Mouse (Mus musculus) cerebellum, adult 2 months (tissue): Measurements from ENCODE around the gene Ddt. TPM values are rescaled to one million over a fixed set of nuclear protein-coding genes. Genes with fewer than 3 reads are reported as not detected.

Source experiments
- DNase-seq, 2 experiments: peaks; one replicate each; pipeline ENCODE4 v3.0.0; 2021
- H3K27ac ChIP-seq: fragments of 200-500 bp; 2 replicates; pipeline ENCODE4 v1.5.1; 2012; ENCODE audit warnings: low read length, control low read depth, inconsistent platforms; ENCODE audit not compliant: insufficient read depth
- H3K27me3 ChIP-seq: fragments of 200-500 bp; 2 replicates; pipeline ENCODE4 v1.6.1; 2012; ENCODE audit warnings: inconsistent platforms, mild to moderate bottlenecking, low read length, moderate library complexity; ENCODE audit not compliant: control insufficient read depth, insufficient read depth
- H3K4me1 ChIP-seq: fragments of 200-500 bp; 2 replicates; pipeline ENCODE4 v1.6.1; 2011; ENCODE audit warnings: low read length; ENCODE audit not compliant: control insufficient read depth, insufficient read depth
- H3K4me3 ChIP-seq: fragments of 200-500 bp; replicated peaks from 2 replicates; pipeline ENCODE3; 2011; ENCODE audit warnings: mild to moderate bottlenecking, low read depth, low read length, control low read depth; ENCODE audit not compliant: insufficient read depth
- CTCF ChIP-seq: fragments of 200-500 bp; IDR thresholded peaks from 2 replicates; pipeline ENCODE4 v1.5.1; 2011; ENCODE audit warnings: low read depth, mild to moderate bottlenecking, control low read depth, low read length, moderate library complexity, borderline replicate concordance; ENCODE audit not compliant: insufficient read depth
- POLR2A ChIP-seq: fragments of 200-500 bp; IDR thresholded peaks from 2 replicates; pipeline ENCODE4 v1.6.1; 2011; ENCODE audit warnings: low read length, control low read depth, borderline replicate concordance; ENCODE audit not compliant: insufficient read depth
- WGBS: fragments of 180-500 bp; shearing (Covaris S2); methylation state at CpG from one replicate; pipeline ENCODE4 v1.1.7; 2018; 5-methylcytosine and 5-hydroxymethylcytosine counted together
- polyA plus RNA-seq: library from polyadenylated mRNA; depleted of rRNA; stranded (reverse); fragments of >200 nt; gene quantifications from 2 replicates; pipeline ENCODE4 v1.2.3, GENCODE M21; 2012; rRNA removed

The Ddt gene
- 146 and 151 TPM in 2 replicates for polyA plus RNA-seq

DNA sequence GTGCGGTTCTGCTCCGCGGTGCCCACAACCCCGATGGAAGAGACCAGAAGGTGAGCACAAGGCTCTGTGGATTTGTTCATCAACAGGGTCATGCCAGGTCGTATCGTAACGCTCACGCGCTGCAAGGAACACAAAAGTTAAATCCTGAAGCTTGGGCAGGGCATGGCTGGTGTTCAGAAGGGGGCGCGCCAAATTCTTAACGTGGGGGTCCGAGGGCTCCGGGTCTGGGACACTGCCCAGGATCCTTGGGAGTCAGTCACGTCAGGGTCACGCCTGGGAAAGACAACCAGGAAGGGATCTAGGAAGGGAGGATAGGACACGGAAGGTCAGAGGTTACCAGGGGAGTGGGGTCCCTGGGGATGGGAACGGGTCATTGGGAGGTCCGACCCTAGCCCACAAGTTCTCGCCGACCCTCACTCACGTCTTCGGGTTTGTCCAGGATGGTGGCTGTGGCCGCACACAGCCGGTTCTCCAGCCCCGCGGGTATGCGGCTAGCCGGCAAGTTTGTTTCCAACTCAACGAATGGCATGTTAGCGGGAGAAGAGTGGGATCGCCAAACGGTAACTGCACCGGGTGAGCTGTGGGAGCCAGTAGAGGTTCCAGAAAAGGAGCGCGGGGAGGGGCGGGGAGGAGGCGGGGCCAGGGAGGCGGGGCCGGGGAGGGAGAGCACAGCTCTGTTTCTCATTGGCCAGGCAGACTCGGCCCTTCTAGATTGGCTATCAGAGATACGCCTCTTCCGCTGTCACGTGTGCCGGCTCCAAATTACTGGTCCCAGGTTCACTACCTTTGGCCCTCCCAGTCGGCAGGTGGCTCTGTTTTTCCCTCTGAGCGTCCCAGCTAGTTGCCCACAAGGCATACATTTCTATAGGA, at the start of gene Ddt:
Gene Ddt, minus strand, starts transcription at position 620 of the 870 bp plus-strand sequence.
- WGBS: under 1% methylated on average over 47 of the region's 47 CpGs
- H3K27ac ChIP-seq: peak within 1 kb of the TSS; percentile 6; the same call in 1 of the 2 replicates

DNA sequence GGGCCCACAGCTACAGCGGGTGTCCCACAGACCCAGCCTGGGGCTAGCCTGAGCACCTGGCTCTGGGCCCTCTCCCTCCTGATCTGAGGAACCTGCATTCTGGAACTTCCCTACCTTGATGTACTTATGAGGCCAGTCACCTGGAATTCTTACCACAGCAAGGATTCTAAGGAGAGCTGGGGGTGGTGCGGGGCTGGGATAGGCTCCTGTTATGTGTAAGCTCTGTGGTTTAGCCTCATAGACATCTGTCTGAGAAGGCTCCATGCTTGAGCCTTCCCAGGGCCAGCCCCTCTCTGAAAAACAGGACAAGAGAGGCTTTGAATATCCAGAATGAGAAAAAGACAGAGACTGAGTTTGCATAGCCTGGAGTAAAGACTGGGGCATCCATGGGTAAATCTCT, 49.2 kb upstream of the Ddt start, which contains the start of gene Gstt4:
Gene Gstt4, minus strand, starts transcription at position 101 of the 400 bp plus-strand sequence.
- Histone ChIP-seq H3K4me1 (peaks cover 2% of the 10 kb centered on the region), H3K27me3 (no peaks in the 10 kb centered on the region), H3K27ac (no peak within 1 kb of the TSS), H3K4me3 (no peak within 1 kb of the TSS)
- WGBS: 93% methylated on average over 2 of the region's 2 CpGs
- TF ChIP-seq CTCF (no peak), POLR2A (no peak)
- DNase-seq: no peak

More for the DNA sequence above, at the start of gene Ddt:
- peak; percentile 50; the same call in 1 of the 2 replicates for TF ChIP-seq CTCF
- TF ChIP-seq POLR2A: peak; percentile 72; the same call in 1 of the 2 replicates
- H3K4me3 ChIP-seq: peak within 1 kb of the TSS; percentile 66
- DNase-seq: peak; percentile 88 to 94
- no peaks in the 10 kb centered on the region for H3K27me3 ChIP-seq
- H3K4me1 ChIP-seq: peaks cover 6% of the 10 kb centered on the region

DNA sequence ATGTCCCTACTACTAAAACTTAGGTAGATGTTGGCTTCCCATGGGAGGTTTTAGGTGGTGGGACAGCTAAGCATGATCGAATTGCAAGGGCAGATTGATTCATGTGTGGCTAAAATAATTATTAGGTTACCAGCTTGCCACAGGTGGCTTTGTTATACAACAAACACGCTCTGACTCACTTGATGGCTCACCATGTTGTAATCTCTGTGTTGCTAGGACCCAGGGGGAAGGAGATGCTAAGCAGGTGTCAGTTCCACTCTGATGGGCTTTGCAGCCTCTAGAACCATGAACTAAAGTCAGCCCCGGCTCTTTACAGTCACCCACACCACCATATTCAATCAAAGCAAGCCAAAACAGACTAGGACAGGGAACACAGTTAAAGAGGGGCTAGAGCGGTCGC, 46.7 kb upstream of the Ddt start:
- TF ChIP-seq CTCF: no peak
- no peak for TF ChIP-seq POLR2A
- no peak overlapping the region for H3K4me3 ChIP-seq
- H3K4me1 ChIP-seq: no peaks in the 10 kb centered on the region
- no peaks in the 10 kb centered on the region for H3K27me3 ChIP-seq
- no peak overlapping the region for H3K27ac ChIP-seq
- 84% methylated on average over 5 of the region's 5 CpGs for WGBS
- no peak for DNase-seq

DNA sequence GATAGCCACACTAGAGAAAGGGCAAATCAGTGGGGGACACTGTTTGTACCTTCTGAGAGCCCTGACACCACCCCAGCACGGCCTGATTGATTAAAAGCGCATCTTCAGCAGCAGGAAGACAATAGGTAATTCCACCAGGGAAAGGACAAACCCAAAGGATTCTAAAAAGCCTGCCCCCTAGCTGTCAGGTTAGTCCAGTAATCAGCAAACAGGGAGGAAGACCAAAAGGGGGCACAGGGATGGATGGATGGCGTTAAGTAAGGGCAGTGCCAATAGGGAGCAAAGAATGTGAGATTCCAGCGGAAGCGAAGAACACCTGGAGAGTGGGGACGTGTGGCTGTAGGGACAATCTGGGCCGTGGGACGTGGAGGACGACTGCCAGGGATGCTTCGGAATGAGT, 45.4 kb upstream of the Ddt start:
- DNase-seq: no peak
- Histone ChIP-seq H3K27me3 (no peaks in the 10 kb centered on the region), H3K4me1 (no peaks in the 10 kb centered on the region), H3K4me3 (no peak overlapping the region), H3K27ac (no peak overlapping the region)
- no peak for TF ChIP-seq POLR2A
- no peak for TF ChIP-seq CTCF
- WGBS: 65% methylated on average over 10 of the region's 10 CpGs

DNA sequence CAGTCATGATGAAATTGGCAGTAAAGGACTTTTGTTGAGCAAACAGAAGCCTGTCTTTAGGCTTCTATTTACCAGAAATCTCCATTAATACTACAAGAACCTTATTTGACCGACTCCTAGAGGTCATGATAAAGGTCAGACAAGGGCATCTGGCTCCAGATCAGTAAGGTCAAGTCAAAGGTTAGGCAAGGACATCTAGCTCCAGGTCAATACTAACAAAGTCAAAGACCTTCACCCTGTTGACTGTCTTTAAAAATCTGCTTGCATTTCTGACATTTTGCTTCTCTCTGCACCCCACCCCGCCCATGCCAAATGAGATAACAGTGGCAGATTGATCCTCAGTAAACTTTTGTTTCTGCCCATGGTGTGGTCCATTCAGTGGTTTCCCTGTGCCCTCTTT, 31.0 kb upstream of the Ddt start:
- no peak overlapping the region for H3K4me3 ChIP-seq
- 69% methylated on average over 2 of the region's 2 CpGs for WGBS
- no peak overlapping the region for H3K27ac ChIP-seq
- H3K27me3 ChIP-seq: no peaks in the 10 kb centered on the region
- no peak for DNase-seq
- TF ChIP-seq POLR2A: no peak
- no peak for TF ChIP-seq CTCF
- H3K4me1 ChIP-seq: no peaks in the 10 kb centered on the region

DNA sequence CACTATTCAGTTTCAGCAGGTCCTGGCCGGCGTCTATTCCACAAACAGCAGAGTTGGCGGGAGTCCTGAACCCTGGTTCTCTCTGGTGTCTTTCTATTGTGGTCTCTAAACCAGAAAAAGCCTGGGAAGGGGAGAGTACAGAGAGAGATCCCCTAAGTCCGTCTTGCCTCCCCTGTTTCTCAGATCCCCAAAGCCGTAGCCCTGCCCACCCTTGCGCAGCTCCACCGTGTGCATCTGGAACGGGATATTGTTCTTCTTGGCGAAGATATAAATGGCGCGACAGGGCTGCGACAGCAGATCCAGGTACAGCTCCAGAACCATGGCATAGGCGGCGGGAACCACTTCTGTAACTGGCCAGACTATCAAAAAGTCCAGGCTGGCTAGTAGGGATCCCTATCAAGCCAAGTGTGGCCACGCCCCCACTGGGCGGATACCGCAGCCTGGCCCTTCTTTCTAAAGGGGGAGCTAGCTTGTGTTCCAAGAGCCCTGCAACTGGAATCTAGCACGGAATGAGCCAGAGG, 25.0 kb upstream of the Ddt start, which contains the start of gene Gstt1:
Gene Gstt1, minus strand, starts transcription at position 409 of the 521 bp plus-strand sequence.
- Histone ChIP-seq H3K4me1 (peaks cover 4% of the 10 kb centered on the region), H3K4me3 (peak within 1 kb of the TSS; percentile 93), H3K27me3 (no peaks in the 10 kb centered on the region), H3K27ac (peak within 1 kb of the TSS; percentile 90)
- peak; percentile 54; the same call in 1 of the 2 replicates for TF ChIP-seq POLR2A
- no peak for TF ChIP-seq CTCF
- peak; percentile 72 to 75 for DNase-seq
- 2% methylated on average over 18 of the region's 18 CpGs for WGBS

DNA sequence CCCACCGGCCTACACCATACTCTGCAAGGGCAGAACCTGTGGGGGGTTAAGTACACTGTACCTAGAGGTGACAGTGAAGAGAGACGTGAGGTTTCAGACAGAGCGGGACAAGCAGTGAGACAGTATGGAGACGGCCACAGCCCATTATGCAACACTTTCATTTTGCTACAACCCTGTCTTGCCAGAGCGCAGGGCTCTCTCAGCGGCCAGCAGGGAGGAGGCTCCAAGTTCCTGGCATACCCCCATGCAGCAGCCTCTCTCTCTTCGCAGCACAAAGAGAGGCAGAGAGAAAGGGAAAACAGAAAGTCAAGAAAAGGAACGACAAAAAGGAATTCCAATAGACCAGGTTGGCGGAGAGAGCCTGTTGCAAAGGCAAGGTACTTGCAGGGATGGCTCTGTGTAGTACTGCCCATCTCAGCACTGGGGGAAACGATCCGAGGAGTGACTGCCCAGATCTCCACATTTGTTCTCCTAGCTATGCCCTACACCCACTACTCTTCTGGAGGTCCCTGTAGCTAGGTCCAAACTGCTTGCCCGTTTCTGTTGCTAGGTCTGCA, 24.5 kb upstream of the Ddt start:
- TF ChIP-seq CTCF (no peak), POLR2A (peak; percentile 49; the same call in 1 of the 2 replicates)
- Histone ChIP-seq H3K27ac (peak overlapping the region; percentile 90), H3K27me3 (no peaks in the 10 kb centered on the region), H3K4me3 (peak overlapping the region; percentile 93), H3K4me1 (peaks cover 4% of the 10 kb centered on the region)
- WGBS: 1% methylated on average over 12 of the region's 12 CpGs
- peak; percentile 79 to 80 for DNase-seq
